In genomic region chr7:99348883-99349282, GRCm38 (mm10) we compare ENCODE assay signal across 13 mouse cellular contexts. TPM values are rescaled to one million over a fixed set of nuclear protein-coding genes. Genes with fewer than 3 reads are reported as not detected.
A peak's percentile ranks its signal among the peaks of the same experiment; 100 is the strongest.
DNase-seq lines count a peak whose midpoint lies in the region; ATAC-seq and TF ChIP-seq lines count a peak whose summit lies in the region.
"Had no signal": no experiment of that assay in that cellular context is flagged by ENCODE, and none has a peak within 500 bp of the region (broad histone marks: within the 10 kb centered on the region; RNA-seq: fewer than 3 reads in every experiment).

No protein-coding gene starts in this region.

- peak overlapping the region; percentile 63; the same call in 1 of the 2 replicates for H3K27ac ChIP-seq in hindbrain, embryonic 10.5 days
- H3K27ac ChIP-seq in hindbrain, embryonic 11.5 days (ENCODE audit: low read depth, low read length) = no peak overlapping the region
- H3K27ac ChIP-seq in midbrain, embryonic 10.5 days (replicated peaks) = peak overlapping the region; percentile 57
- H3K27ac ChIP-seq in midbrain, embryonic 13.5 days = no peak overlapping the region
- no peak overlapping the region for H3K27ac ChIP-seq in embryonic facial prominence, embryonic 13.5 days
- H3K27ac ChIP-seq: forebrain, embryonic 15.5 days; midbrain, embryonic 15.5 days; neural tube, embryonic 15.5 days had no signal

- peak overlapping the region; percentile 23 for H3ac ChIP-seq in myocyte (ENCODE audit: control insufficient read depth, insufficient read length)

- no peak overlapping the region for H3K4me2 ChIP-seq in hindbrain, embryonic 11.5 days (replicated peaks; ENCODE audit: low read depth, low read length)
- no peak overlapping the region for H3K4me2 ChIP-seq in midbrain, embryonic 13.5 days (replicated peaks)
- peak overlapping the region; percentile 92 for H3K4me2 ChIP-seq in embryonic facial prominence, embryonic 13.5 days
- H3K4me2 ChIP-seq in myocyte (ENCODE audit: low read depth) = peak overlapping the region; percentile 96
- H3K4me2 ChIP-seq: forebrain, embryonic 15.5 days; liver, embryonic 11.5 days; midbrain, embryonic 15.5 days had no signal

- no peaks in the 10 kb centered on the region for H3K9me3 ChIP-seq in hindbrain, embryonic 10.5 days
- no peaks in the 10 kb centered on the region for H3K9me3 ChIP-seq in hindbrain, embryonic 11.5 days (ENCODE audit: control insufficient read depth, low read length)
- H3K9me3 ChIP-seq in midbrain, embryonic 10.5 days (replicated peaks) = no peaks in the 10 kb centered on the region
- no peaks in the 10 kb centered on the region for H3K9me3 ChIP-seq in midbrain, embryonic 13.5 days
- no peaks in the 10 kb centered on the region for H3K9me3 ChIP-seq in embryonic facial prominence, embryonic 13.5 days
- H3K9me3 ChIP-seq: forebrain, embryonic 15.5 days; midbrain, embryonic 15.5 days; neural tube, embryonic 15.5 days had no signal

- no peak overlapping the region for H3K4me3 ChIP-seq in hindbrain, embryonic 10.5 days
- H3K4me3 ChIP-seq in hindbrain, embryonic 11.5 days (ENCODE audit: low read depth, low read length) = no peak overlapping the region
- H3K4me3 ChIP-seq in midbrain, embryonic 10.5 days = no peak overlapping the region
- H3K4me3 ChIP-seq in midbrain, embryonic 13.5 days (replicated peaks) = no peak overlapping the region
- peak overlapping the region; percentile 3; the same call in 1 of the 2 replicates for H3K4me3 ChIP-seq in embryonic facial prominence, embryonic 13.5 days
- H3K4me3 ChIP-seq in myocyte = peak overlapping the region; percentile 100
- H3K4me3 ChIP-seq: forebrain, embryonic 15.5 days; midbrain, embryonic 15.5 days; neural tube, embryonic 15.5 days had no signal

- no peak for DNase-seq in hindbrain, embryonic 10.5 days (ENCODE audit: low spot score)
- DNase-seq in hindbrain, embryonic 11.5 days (ENCODE audit: low spot score) = no peak
- DNase-seq in midbrain, embryonic 10.5 days (ENCODE audit: low spot score) = no peak
- DNase-seq in adrenal gland, adult (ENCODE audit: inconsistent age in 2 of 2, low spot score in 1 of 2) = no peak
- DNase-seq: cerebellum, adult 11-12 months; thymus, adult 2 months had no signal

- no peak overlapping the region for H3K9ac ChIP-seq in hindbrain, embryonic 11.5 days (ENCODE audit: low read depth, low read length)
- no peak overlapping the region for H3K9ac ChIP-seq in midbrain, embryonic 13.5 days (replicated peaks)
- H3K9ac ChIP-seq in embryonic facial prominence, embryonic 13.5 days = peak overlapping the region; percentile 40; the same call in 1 of the 2 replicates
- H3K9ac ChIP-seq: forebrain, embryonic 15.5 days; midbrain, embryonic 15.5 days; neural tube, embryonic 15.5 days had no signal

- H3K36me3 ChIP-seq in hindbrain, embryonic 10.5 days = peaks cover 69% of the 10 kb centered on the region
- peaks cover 20% of the 10 kb centered on the region for H3K36me3 ChIP-seq in hindbrain, embryonic 11.5 days (ENCODE audit: control insufficient read depth, insufficient read depth, low read length)
- peaks cover 67% of the 10 kb centered on the region for H3K36me3 ChIP-seq in midbrain, embryonic 10.5 days
- H3K36me3 ChIP-seq in midbrain, embryonic 13.5 days = peaks cover 45% of the 10 kb centered on the region
- peaks cover 66% of the 10 kb centered on the region for H3K36me3 ChIP-seq in embryonic facial prominence, embryonic 13.5 days
- peaks cover 61% of the 10 kb centered on the region for H3K36me3 ChIP-seq in myocyte (ENCODE audit: control insufficient read depth, insufficient read depth)
- H3K36me3 ChIP-seq: midbrain, embryonic 15.5 days had no signal

- no peaks in the 10 kb centered on the region for H3K27me3 ChIP-seq in hindbrain, embryonic 10.5 days (ENCODE audit: insufficient read depth, poor library complexity, severe bottlenecking)
- no peaks in the 10 kb centered on the region for H3K27me3 ChIP-seq in hindbrain, embryonic 11.5 days (ENCODE audit: control insufficient read depth, insufficient read depth, low read length)
- H3K27me3 ChIP-seq in midbrain, embryonic 10.5 days (ENCODE audit: low read depth, poor library complexity, severe bottlenecking) = no peaks in the 10 kb centered on the region; the same call in 1 of the 2 replicates
- no peaks in the 10 kb centered on the region for H3K27me3 ChIP-seq in midbrain, embryonic 13.5 days
- H3K27me3 ChIP-seq in embryonic facial prominence, embryonic 13.5 days = no peaks in the 10 kb centered on the region
- H3K27me3 ChIP-seq in myocyte (ENCODE audit: control insufficient read depth, insufficient read depth, insufficient read length) = no peaks in the 10 kb centered on the region
- H3K27me3 ChIP-seq: forebrain, embryonic 15.5 days; midbrain, embryonic 15.5 days; neural tube, embryonic 15.5 days had no signal

- ATAC-seq in hindbrain, embryonic 11.5 days (ENCODE audit: low FRiP score) = no peak
- ATAC-seq in midbrain, embryonic 13.5 days = no peak
- ATAC-seq in embryonic facial prominence, embryonic 13.5 days (ENCODE audit: insufficient number of reproducible peaks, insufficient read depth, low FRiP score, low TSS enrichment, low read depth) = no peak
- ATAC-seq: forebrain, embryonic 15.5 days; midbrain, embryonic 15.5 days had no signal

- WGBS in hindbrain, embryonic 10.5 days = 97% methylated on average over 26 of the region's 26 CpGs
- WGBS in hindbrain, embryonic 11.5 days = 96% methylated on average over 26 of the region's 26 CpGs
- WGBS in midbrain, embryonic 10.5 days = 97% methylated on average over 26 of the region's 26 CpGs
- 96% methylated on average over 26 of the region's 26 CpGs for WGBS in midbrain, embryonic 13.5 days
- WGBS in embryonic facial prominence, embryonic 13.5 days = 94% methylated on average over 26 of the region's 26 CpGs

- peak; percentile 74 for TF ChIP-seq POLR2A in myocyte (IDR thresholded peaks at IDR 0.05; ENCODE audit: insufficient read length, low read depth)

- peaks cover 57% of the 10 kb centered on the region for H3K79me2 ChIP-seq in myocyte (ENCODE audit: control insufficient read depth, insufficient read depth)

- peaks cover 52% of the 10 kb centered on the region for H3K4me1 ChIP-seq in hindbrain, embryonic 10.5 days (replicated peaks)
- H3K4me1 ChIP-seq in hindbrain, embryonic 11.5 days (replicated peaks; ENCODE audit: control insufficient read depth, insufficient read depth, low read length) = peaks cover 10% of the 10 kb centered on the region
- peaks cover 55% of the 10 kb centered on the region for H3K4me1 ChIP-seq in midbrain, embryonic 10.5 days
- peaks cover 41% of the 10 kb centered on the region for H3K4me1 ChIP-seq in midbrain, embryonic 13.5 days (replicated peaks)
- peaks cover 44% of the 10 kb centered on the region for H3K4me1 ChIP-seq in embryonic facial prominence, embryonic 13.5 days

TF ChIP-seq in myocyte, 11 proteins besides CTCF, POLR2A, EP300 and RAD21:
- TF ChIP-seq USF1 (IDR thresholded peaks at IDR 0.05; ENCODE audit: low read depth) = no peak

RNA-seq across cellular contexts. Expression of gene Serpinh1, which starts 4.2 kb away (rescaled TPM):
- 861 and 996 TPM in 2 replicates for polyA plus RNA-seq in hindbrain, embryonic 10.5 days (2016; fragmentation: Nextera tagmentation; extraction: Ambion mirVana)
- 245 and 269 TPM in 2 replicates for polyA plus RNA-seq in hindbrain, embryonic 11.5 days (2014; fragmentation: Nextera tagmentation; extraction: Ambion mirVana)
- polyA plus RNA-seq in midbrain, embryonic 10.5 days (2016; fragmentation: Nextera tagmentation; extraction: Ambion mirVana) = 789 and 882 TPM in 2 replicates
- 244 and 284 TPM in 2 replicates for polyA plus RNA-seq in midbrain, embryonic 13.5 days (2015; fragmentation: Nextera tagmentation; extraction: Ambion mirVana)
- polyA plus RNA-seq in embryonic facial prominence, embryonic 13.5 days (2015; fragmentation: Nextera tagmentation; extraction: Ambion mirVana) = 1,619 and 1,744 TPM in 2 replicates
- 1,713 TPM for polyA plus RNA-seq in myocyte (2012; fragmentation: generic; extraction: Trizol)

RNA-seq across cellular contexts. Expression of gene Gdpd5, which starts 32.3 kb away (rescaled TPM):
- polyA plus RNA-seq in hindbrain, embryonic 10.5 days (2016; fragmentation: Nextera tagmentation; extraction: Ambion mirVana) = 33.8 and 43.8 TPM in 2 replicates
- polyA plus RNA-seq in hindbrain, embryonic 11.5 days (2014; fragmentation: Nextera tagmentation; extraction: Ambion mirVana) = 23.0 and 25.9 TPM in 2 replicates
- polyA plus RNA-seq in midbrain, embryonic 10.5 days (2016; fragmentation: Nextera tagmentation; extraction: Ambion mirVana) = 23.5 and 28.2 TPM in 2 replicates
- polyA plus RNA-seq in midbrain, embryonic 13.5 days (2015; fragmentation: Nextera tagmentation; extraction: Ambion mirVana) = 42.5 and 46.4 TPM in 2 replicates
- 10.8 and 11.3 TPM in 2 replicates for polyA plus RNA-seq in embryonic facial prominence, embryonic 13.5 days (2015; fragmentation: Nextera tagmentation; extraction: Ambion mirVana)
- 9.5 TPM for polyA plus RNA-seq in myocyte (2012; fragmentation: generic; extraction: Trizol)

Comparison
In these comparisons a context has a peak if more than half of its experiments do, and no peak if none do; other contexts are left out.
1. H3K27ac ChIP-seq: peak in hindbrain, embryonic 10.5 days (single experiment) and midbrain, embryonic 10.5 days (single experiment); none in hindbrain, embryonic 11.5 days (single experiment), midbrain, embryonic 13.5 days (single experiment) and embryonic facial prominence, embryonic 13.5 days (single experiment).
2. H3K4me3 ChIP-seq: peak in embryonic facial prominence, embryonic 13.5 days (single experiment) and myocyte (single experiment); none in hindbrain, embryonic 10.5 days (single experiment), hindbrain, embryonic 11.5 days (single experiment), midbrain, embryonic 10.5 days (single experiment) and midbrain, embryonic 13.5 days (single experiment).
3. H3K4me2 ChIP-seq: peak in embryonic facial prominence, embryonic 13.5 days (single experiment) and myocyte (single experiment); none in hindbrain, embryonic 11.5 days (single experiment) and midbrain, embryonic 13.5 days (single experiment).